Mouse (Mus musculus) 3134 (cell line): ENCODE results near the gene Pptc7.
"Not testable (repeated sequence)": the region's sequence is repeated elsewhere in the genome, so short reads cannot be mapped to it uniquely, and the experiment has no call there.

Experiments
- DNase-seq: peaks from one replicate; pipeline ENCODE4 v3.0.0-alpha.2; 2011; ENCODE audit warnings: low spot score; ENCODE audit not compliant: insufficient read length; ENCODE audit errors: extremely low read depth

Pptc7 gene

GRCm38 (mm10) chr5:122295113-122295935 is 11.2 kb downstream of the Pptc7 start:
- DNase-seq = no peak

- peak; percentile 73 for DNase-seq
These were observed 15.9 kb downstream of the Pptc7 start for GRCm38 (mm10) chr5:122300071-122300518.

- peak; percentile 39 for DNase-seq
These were observed 18.9 kb downstream of the Pptc7 start for GRCm38 (mm10) chr5:122302810-122303745.

- DNase-seq = peak; percentile 71
These were observed 19.8 kb downstream of the Pptc7 start for GRCm38 (mm10) chr5:122303937-122304336.

- DNase-seq = no peak
These were observed 20.4 kb downstream of the Pptc7 start for GRCm38 (mm10) chr5:122304541-122304940.

- DNase-seq = peak; percentile 47
These were observed 21.3 kb downstream of the Pptc7 start for GRCm38 (mm10) chr5:122305472-122305871.

- DNase-seq = no peak
These were observed 22.4 kb downstream of the Pptc7 start for GRCm38 (mm10) chr5:122306536-122306935.

- DNase-seq = no peak
These were observed 26.5 kb downstream of the Pptc7 start for GRCm38 (mm10) chr5:122310699-122311098.

- no peak for DNase-seq
These were observed 27.5 kb downstream of the Pptc7 start for GRCm38 (mm10) chr5:122311692-122312091.

- no peak for DNase-seq
These were observed 28.2 kb downstream of the Pptc7 start for GRCm38 (mm10) chr5:122312346-122312745.

GRCm38 (mm10) chr5:122312942-122313684 is 28.9 kb downstream of the Pptc7 start:
- no peak for DNase-seq

GRCm38 (mm10) chr5:122314966-122315667 is 31.0 kb downstream of the Pptc7 start:
- peak; percentile 83 for DNase-seq

GRCm38 (mm10) chr5:122317329-122318045 is 33.3 kb downstream of the Pptc7 start:
- no peak for DNase-seq

GRCm38 (mm10) chr5:122318100-122318499 is 33.9 kb downstream of the Pptc7 start:
- DNase-seq = no peak

- DNase-seq = not testable (repeated sequence)
These were observed 34.8 kb downstream of the Pptc7 start for GRCm38 (mm10) chr5:122318976-122319375.

- no peak for DNase-seq
These were observed 35.5 kb downstream of the Pptc7 start for GRCm38 (mm10) chr5:122319474-122320204.

- no peak for DNase-seq
These were observed 36.1 kb downstream of the Pptc7 start for GRCm38 (mm10) chr5:122320205-122320781.

- DNase-seq = no peak
These were observed 39.4 kb downstream of the Pptc7 start for GRCm38 (mm10) chr5:122323523-122323922.
